Mouse (Mus musculus): Measurements from ENCODE around the gene Gm20481. TPM values are rescaled to one million over a fixed set of nuclear protein-coding genes. Genes with fewer than 3 reads are reported as not detected.
"Not testable (repeated sequence)": the region's sequence is repeated elsewhere in the genome, so short reads cannot be mapped to it uniquely, and the experiment has no call there.

Gm20481 gene
- polyA plus RNA-seq, 1 experiment from 2014 or later: not detected

DNA sequence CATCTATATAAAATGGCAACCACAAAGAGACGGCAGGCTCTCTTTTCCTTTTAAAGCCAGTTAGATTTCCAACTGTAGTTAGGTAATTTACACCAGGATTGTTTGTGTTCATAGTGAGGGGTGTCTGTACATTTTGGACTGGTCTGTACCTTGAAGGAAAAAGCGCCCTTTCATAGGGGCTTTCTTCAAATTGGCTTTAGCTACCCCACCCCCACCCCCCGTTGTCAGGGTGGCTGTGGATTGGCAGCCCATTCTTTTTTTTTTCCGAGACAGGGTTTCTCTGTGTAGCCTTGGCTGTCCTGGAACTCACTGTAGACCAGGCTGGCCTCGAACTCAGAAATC, 27.4 kb downstream of the Gm20481 start:
- Histone ChIP-seq H3K4me3 (ENCODE audit: low read length) (peak overlapping the region; percentile 6; the same call in 1 of the 2 replicates), H3K9me3 (ENCODE audit: control insufficient read depth, low read length) (no peaks in the 10 kb centered on the region)

GRCm38 (mm10) chr17:34998526-34999430, 29.1 kb downstream of the Gm20481 start:
- no peak overlapping the region for H3K27ac ChIP-seq (ENCODE audit: low read depth, low read length)
- H3K9me3 ChIP-seq (ENCODE audit: control insufficient read depth, low read length): no peaks in the 10 kb centered on the region
- peak overlapping the region; percentile 14; the same call in 1 of the 2 replicates for H3K9ac ChIP-seq (ENCODE audit: low read depth, low read length)
- peak overlapping the region; percentile 97 for H3K4me2 ChIP-seq (replicated peaks; ENCODE audit: low read depth, low read length)
- peak overlapping the region; percentile 36; the same call in 1 of the 2 replicates for H3K4me3 ChIP-seq (ENCODE audit: low read length)
- peaks cover 28% of the 10 kb centered on the region for H3K4me1 ChIP-seq (ENCODE audit: control insufficient read depth, insufficient read depth, low read length)
- WGBS: 90% methylated on average over 15 of the region's 15 CpGs
- no peak for ATAC-seq (ENCODE audit: low FRiP score, low TSS enrichment)
- no peaks in the 10 kb centered on the region for H3K27me3 ChIP-seq (ENCODE audit: control insufficient read depth, insufficient read depth, low read length)
- H3K36me3 ChIP-seq (ENCODE audit: control insufficient read depth, insufficient read depth, low read length): peaks cover 16% of the 10 kb centered on the region; the same call in 1 of the 2 replicates

More for the DNA sequence above, 27.4 kb downstream of the Gm20481 start:
- Histone ChIP-seq H3K4me2 (replicated peaks; ENCODE audit: low read depth, low read length) (no peak overlapping the region; the same call in 1 of the 2 replicates), H3K9ac (ENCODE audit: low read depth, low read length) (no peak overlapping the region), H3K27ac (ENCODE audit: low read depth, low read length) (no peak overlapping the region), H3K27me3 (ENCODE audit: control insufficient read depth, insufficient read depth, low read length) (no peaks in the 10 kb centered on the region), H3K36me3 (ENCODE audit: control insufficient read depth, insufficient read depth, low read length) (peaks cover 16% of the 10 kb centered on the region; the same call in 1 of the 2 replicates), H3K4me1 (ENCODE audit: control insufficient read depth, insufficient read depth, low read length) (peaks cover 13% of the 10 kb centered on the region)
- ATAC-seq (ENCODE audit: low FRiP score, low TSS enrichment): no peak
- 90% methylated on average over 5 of the region's 5 CpGs for WGBS

GRCm38 (mm10) chr17:34999871-35000716, 30.4 kb downstream of the Gm20481 start:
- not testable (repeated sequence) for H3K27me3 ChIP-seq (ENCODE audit: control insufficient read depth, insufficient read depth, low read length); ATAC-seq (ENCODE audit: low FRiP score, low TSS enrichment); H3K9me3 ChIP-seq (ENCODE audit: control insufficient read depth, low read length)
- 20% methylated on average over 29 of the region's 32 CpGs for WGBS
- H3K4me1 ChIP-seq (ENCODE audit: control insufficient read depth, insufficient read depth, low read length): peaks cover 28% of the 10 kb centered on the region
- peak overlapping the region; percentile 86 for H3K9ac ChIP-seq (ENCODE audit: low read depth, low read length)
- H3K4me3 ChIP-seq (ENCODE audit: low read length): peak overlapping the region; percentile 95
- peak overlapping the region; percentile 98 for H3K27ac ChIP-seq (ENCODE audit: low read depth, low read length)
- peak overlapping the region; percentile 97 for H3K4me2 ChIP-seq (replicated peaks; ENCODE audit: low read depth, low read length)
- peaks cover 27% of the 10 kb centered on the region for H3K36me3 ChIP-seq (ENCODE audit: control insufficient read depth, insufficient read depth, low read length)

DNA sequence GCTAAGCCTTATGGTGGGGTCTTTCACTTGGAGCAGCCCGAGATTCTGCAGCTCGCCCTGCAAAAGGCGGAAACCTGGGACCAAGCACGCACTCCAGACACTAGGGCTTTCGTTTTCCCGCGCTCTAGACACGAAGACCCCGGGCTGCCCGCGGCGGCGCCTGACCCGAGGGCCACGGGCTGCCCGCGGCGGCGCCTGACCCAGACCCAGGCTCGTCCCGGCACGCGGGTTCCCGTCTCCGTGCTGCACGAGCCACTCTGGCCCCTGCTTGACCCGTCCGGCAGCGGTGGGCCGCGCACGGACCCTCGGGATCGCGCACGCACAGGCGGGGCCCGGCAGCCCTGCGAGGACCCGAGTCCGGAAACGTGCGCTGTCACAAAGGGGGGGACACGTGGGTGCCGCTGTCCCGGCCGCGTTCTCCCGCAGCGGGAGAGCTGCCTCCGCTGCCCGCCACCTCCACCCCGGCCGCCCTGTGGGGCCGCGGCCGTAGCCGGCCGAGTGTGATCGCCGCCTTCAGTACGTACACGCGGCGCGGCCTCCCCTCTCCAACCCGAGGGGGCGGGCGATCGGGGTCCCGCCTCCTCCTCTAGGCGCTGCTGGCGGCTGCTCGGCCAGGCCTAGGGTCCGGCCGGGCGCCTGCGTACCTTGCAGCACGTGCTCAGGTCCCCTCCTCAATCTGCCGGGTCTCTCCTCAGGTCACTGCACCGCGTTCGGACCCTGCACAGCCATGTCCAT, 31.2 kb downstream of the Gm20481 start, which contains the start of gene Vars:
TSS of gene Vars (plus strand) at position 271 of the 735 bp plus-strand sequence.
- H3K4me2 ChIP-seq (replicated peaks; ENCODE audit: low read depth, low read length): peak within 1 kb of the TSS; percentile 97
- ATAC-seq (ENCODE audit: low FRiP score, low TSS enrichment): peak; percentile 93

GRCm38 (mm10) chr17:35001452-35002152, 31.9 kb downstream of the Gm20481 start:
- under 1% methylated on average over 35 of the region's 35 CpGs for WGBS
- H3K9ac ChIP-seq (ENCODE audit: low read depth, low read length): peak overlapping the region; percentile 86
- no peaks in the 10 kb centered on the region for H3K27me3 ChIP-seq (ENCODE audit: control insufficient read depth, insufficient read depth, low read length)
- no peaks in the 10 kb centered on the region for H3K9me3 ChIP-seq (ENCODE audit: control insufficient read depth, low read length)
- peaks cover 28% of the 10 kb centered on the region for H3K4me1 ChIP-seq (ENCODE audit: control insufficient read depth, insufficient read depth, low read length)
- peak overlapping the region; percentile 98 for H3K27ac ChIP-seq (ENCODE audit: low read depth, low read length)
- peaks cover 39% of the 10 kb centered on the region for H3K36me3 ChIP-seq (ENCODE audit: control insufficient read depth, insufficient read depth, low read length)
- peak overlapping the region; percentile 95 for H3K4me3 ChIP-seq (ENCODE audit: low read length)
- peak; percentile 9 for ATAC-seq (ENCODE audit: low FRiP score, low TSS enrichment)
- H3K4me2 ChIP-seq (replicated peaks; ENCODE audit: low read depth, low read length): peak overlapping the region; percentile 97

More for the DNA sequence above, 31.2 kb downstream of the Gm20481 start, which contains the start of gene Vars:
- no peaks in the 10 kb centered on the region for H3K27me3 ChIP-seq (ENCODE audit: control insufficient read depth, insufficient read depth, low read length)
- H3K36me3 ChIP-seq (ENCODE audit: control insufficient read depth, insufficient read depth, low read length): peaks cover 35% of the 10 kb centered on the region
- H3K9me3 ChIP-seq (ENCODE audit: control insufficient read depth, low read length): no peaks in the 10 kb centered on the region
- H3K4me3 ChIP-seq (ENCODE audit: low read length): peak within 1 kb of the TSS; percentile 95
- H3K4me1 ChIP-seq (ENCODE audit: control insufficient read depth, insufficient read depth, low read length): peaks cover 28% of the 10 kb centered on the region
- H3K9ac ChIP-seq (ENCODE audit: low read depth, low read length): peak within 1 kb of the TSS; percentile 86
- peak within 1 kb of the TSS; percentile 98 for H3K27ac ChIP-seq (ENCODE audit: low read depth, low read length)
- WGBS: 0% methylated on average over 64 of the region's 83 CpGs

- no peaks in the 10 kb centered on the region for H3K9me3 ChIP-seq (ENCODE audit: control insufficient read depth, low read length)
- H3K36me3 ChIP-seq (ENCODE audit: control insufficient read depth, insufficient read depth, low read length): peaks cover 45% of the 10 kb centered on the region
- no peak for ATAC-seq (ENCODE audit: low FRiP score, low TSS enrichment)
- peak overlapping the region; percentile 97 for H3K4me2 ChIP-seq (replicated peaks; ENCODE audit: low read depth, low read length)
- peak overlapping the region; percentile 86 for H3K9ac ChIP-seq (ENCODE audit: low read depth, low read length)
- peak overlapping the region; percentile 95 for H3K4me3 ChIP-seq (ENCODE audit: low read length)
- WGBS: 5% methylated on average over 12 of the region's 12 CpGs
- no peaks in the 10 kb centered on the region for H3K27me3 ChIP-seq (ENCODE audit: control insufficient read depth, insufficient read depth, low read length)
- H3K27ac ChIP-seq (ENCODE audit: low read depth, low read length): peak overlapping the region; percentile 98
- peaks cover 28% of the 10 kb centered on the region for H3K4me1 ChIP-seq (ENCODE audit: control insufficient read depth, insufficient read depth, low read length)
These were observed 32.6 kb downstream of the Gm20481 start for GRCm38 (mm10) chr17:35002153-35002865.

- Histone ChIP-seq H3K4me1 (ENCODE audit: control insufficient read depth, insufficient read depth, low read length) (peaks cover 28% of the 10 kb centered on the region), H3K36me3 (ENCODE audit: control insufficient read depth, insufficient read depth, low read length) (peaks cover 47% of the 10 kb centered on the region), H3K4me2 (replicated peaks; ENCODE audit: low read depth, low read length) (peak overlapping the region; percentile 97), H3K9me3 (ENCODE audit: control insufficient read depth, low read length) (no peaks in the 10 kb centered on the region), H3K27me3 (ENCODE audit: control insufficient read depth, insufficient read depth, low read length) (no peaks in the 10 kb centered on the region), H3K27ac (ENCODE audit: low read depth, low read length) (no peak overlapping the region), H3K4me3 (ENCODE audit: low read length) (peak overlapping the region; percentile 95), H3K9ac (ENCODE audit: low read depth, low read length) (peak overlapping the region; percentile 86; the same call in 1 of the 2 replicates)
- 50% methylated on average over 9 of the region's 9 CpGs for WGBS
- no peak for ATAC-seq (ENCODE audit: low FRiP score, low TSS enrichment)
These were observed 33.5 kb downstream of the Gm20481 start for GRCm38 (mm10) chr17:35003022-35003838.

All from kidney, embryonic 14.5 days (tissue).